Mouse (Mus musculus): ENCODE results near the gene Spata48. TPM values are rescaled to one million over a fixed set of nuclear protein-coding genes. Genes with fewer than 3 reads are reported as not detected.

Gene Spata48
- total and polyA plus RNA-seq, 3 experiments = 0.15 to 1.1 TPM; not detected in 1

DNA sequence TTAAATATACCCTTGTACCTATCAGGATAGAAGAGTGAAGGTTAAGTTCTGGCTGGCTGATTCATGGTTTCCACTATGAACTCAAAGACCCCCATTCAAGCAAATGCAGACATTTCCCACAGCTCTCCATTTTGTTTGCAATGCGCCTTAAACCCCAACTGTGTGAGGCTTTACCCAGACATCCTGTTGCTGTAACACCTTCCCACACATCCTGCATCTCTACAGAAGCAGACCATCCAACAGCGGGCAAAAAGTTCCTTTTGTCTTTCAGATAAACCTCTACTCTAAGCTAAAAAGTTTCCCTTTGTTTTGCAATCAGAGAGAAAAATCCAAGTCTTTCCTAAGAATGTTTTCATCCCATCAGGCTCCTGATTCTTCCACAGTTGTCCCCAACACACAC, 50.2 kb downstream of the Spata48 start:
- H3K4me1 ChIP-seq (ENCODE audit: control insufficient read depth in 1 of 2, insufficient read depth in 2 of 2, low read length in 2 of 2) = peaks cover 16 to 27% of the 10 kb centered on the region in 2 experiments
- TF ChIP-seq TBP (IDR thresholded peaks at IDR 0.05; ENCODE audit: low read depth, low read length) (no peak), CHD2 (IDR thresholded peaks at IDR 0.05; ENCODE audit: low read length) (no peak), ZC3H11A (IDR thresholded peaks at IDR 0.05; ENCODE audit: low read depth, low read length) (no peak), E2F4 (IDR thresholded peaks at IDR 0.05; ENCODE audit: borderline replicate concordance, low read depth, low read length) (no peak), NELFE (IDR thresholded peaks at IDR 0.05; ENCODE audit: low read depth, low read length) (no peak), SIN3A (IDR thresholded peaks at IDR 0.05; ENCODE audit: low read length) (no peak), CTCF (IDR thresholded peaks at IDR 0.05 in 2 of 3, conservative IDR thresholded peaks at IDR 0.05 in 1 of 3; ENCODE audit: control insufficient read depth in 1 of 3, insufficient read depth in 1 of 3, low read depth in 2 of 3, low read length in 3 of 3, poor library complexity in 1 of 3, severe bottlenecking in 1 of 3) (no peak), USF1 (IDR thresholded peaks at IDR 0.05; ENCODE audit: low read depth, low read length) (no peak)
- no peaks in the 10 kb centered on the region for H3K9me3 ChIP-seq (replicated peaks; ENCODE audit: insufficient read depth, low read length)
- no peak overlapping the region for H3K9ac ChIP-seq (ENCODE audit: control insufficient read depth, low read depth, low read length, poor library complexity, severe bottlenecking)
- H3K4me3 ChIP-seq (ENCODE audit: control insufficient read depth in 1 of 2, insufficient read depth in 1 of 2, low read depth in 2 of 2, low read length in 2 of 2) = no peak overlapping the region
- H3K79me2 ChIP-seq (ENCODE audit: control insufficient read depth, insufficient read depth, low read length, poor library complexity) = no peaks in the 10 kb centered on the region
- no peak for DNase-seq (ENCODE audit: low read depth, low spot score)
- H3K27ac ChIP-seq (ENCODE audit: control insufficient read depth, low read depth, low read length) = peak overlapping the region; percentile 35; the same call in 1 of the 2 replicates
- H3K27me3 ChIP-seq (ENCODE audit: control insufficient read depth in 1 of 2, insufficient read depth in 2 of 2, low read length in 2 of 2) = no peaks in the 10 kb centered on the region
- H3K36me3 ChIP-seq (ENCODE audit: control insufficient read depth in 1 of 2, insufficient read depth in 2 of 2, low read length in 2 of 2) = peaks cover 0 to 35% of the 10 kb centered on the region in 2 experiments; a peak in 2 of 4 replicates

DNA sequence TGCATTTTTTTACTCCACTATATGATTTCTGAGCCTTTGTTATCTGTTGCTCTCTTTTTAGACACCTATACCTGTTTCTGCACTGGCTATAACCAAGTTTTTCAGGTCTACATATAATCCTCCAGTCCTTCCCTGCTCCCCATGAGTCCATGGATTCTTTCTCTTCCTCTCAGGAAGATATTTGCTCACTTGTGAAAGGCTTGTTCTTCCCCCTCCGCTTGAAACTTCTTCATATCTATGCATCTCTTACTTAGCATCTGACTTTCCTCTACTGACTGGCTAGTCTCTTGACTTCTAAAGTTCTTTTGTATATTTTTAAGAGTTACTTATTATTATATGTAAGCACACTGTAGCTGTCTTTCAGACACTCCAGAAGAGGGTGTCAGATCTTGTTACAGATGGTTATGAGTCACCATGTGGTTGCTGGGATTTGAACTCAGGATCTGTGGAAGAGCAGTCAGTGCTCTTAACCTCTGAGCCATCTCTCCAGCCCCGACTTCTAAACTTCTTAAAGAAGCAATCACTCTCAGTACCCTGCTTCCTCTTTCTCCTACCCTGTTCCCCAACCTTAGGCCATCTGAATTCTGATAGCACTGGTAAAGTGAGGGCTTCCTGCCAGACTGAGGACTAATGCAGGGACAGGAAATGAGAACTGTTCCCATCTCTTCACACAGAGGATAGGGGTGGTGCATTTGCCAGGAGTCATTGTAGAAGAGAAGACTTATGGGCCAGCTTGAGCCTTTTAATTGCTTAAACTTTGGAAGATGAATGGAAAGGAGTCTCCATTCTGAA, 51.3 kb downstream of the Spata48 start:
- H3K27ac ChIP-seq (ENCODE audit: control insufficient read depth, low read depth, low read length) = peak overlapping the region; percentile 35
- peaks cover 24 to 32% of the 10 kb centered on the region in 2 experiments for H3K4me1 ChIP-seq (ENCODE audit: control insufficient read depth in 1 of 2, insufficient read depth in 2 of 2, low read length in 2 of 2)
- no peaks in the 10 kb centered on the region for H3K9me3 ChIP-seq (replicated peaks; ENCODE audit: insufficient read depth, low read length)
- no peaks in the 10 kb centered on the region for H3K79me2 ChIP-seq (ENCODE audit: control insufficient read depth, insufficient read depth, low read length, poor library complexity)
- no peak overlapping the region for H3K9ac ChIP-seq (ENCODE audit: control insufficient read depth, low read depth, low read length, poor library complexity, severe bottlenecking)
- peak; percentile 97 for DNase-seq (ENCODE audit: low read depth, low spot score)
- H3K36me3 ChIP-seq (ENCODE audit: control insufficient read depth in 1 of 2, insufficient read depth in 2 of 2, low read length in 2 of 2) = peaks cover 0 to 46% of the 10 kb centered on the region in 2 experiments; a peak in 2 of 4 replicates
- no peaks in the 10 kb centered on the region for H3K27me3 ChIP-seq (ENCODE audit: control insufficient read depth in 1 of 2, insufficient read depth in 2 of 2, low read length in 2 of 2)
- no peak overlapping the region for H3K4me3 ChIP-seq (ENCODE audit: control insufficient read depth in 1 of 2, insufficient read depth in 1 of 2, low read depth in 2 of 2, low read length in 2 of 2)
- TF ChIP-seq SMC3 (IDR thresholded peaks at IDR 0.05; ENCODE audit: low read depth, low read length) = peak; percentile 29
- TF ChIP-seq KAT2A (conservative IDR thresholded peaks at IDR 0.05; ENCODE audit: low read depth, low read length) = no peak
- no peak for TF ChIP-seq ZMIZ1 (IDR thresholded peaks at IDR 0.05; ENCODE audit: low read depth, low read length)
- TF ChIP-seq MAFK (IDR thresholded peaks at IDR 0.05; ENCODE audit: borderline replicate concordance, low read depth, low read length) = peak; percentile 67
- peak; percentile 98 for TF ChIP-seq UBTF (IDR thresholded peaks at IDR 0.05; ENCODE audit: borderline replicate concordance, insufficient read depth, low read depth, low read length)
- TF ChIP-seq TAL1 (IDR thresholded peaks at IDR 0.05; ENCODE audit: low read length) = no peak
- no peak for TF ChIP-seq USF1 (IDR thresholded peaks at IDR 0.05; ENCODE audit: low read depth, low read length)
- peak; percentile 81 to 83 for TF ChIP-seq EP300 (IDR thresholded peaks at IDR 0.05; ENCODE audit: low read depth in 1 of 2, low read length in 2 of 2)
- TF ChIP-seq RAD21 (IDR thresholded peaks at IDR 0.05; ENCODE audit: low read depth, low read length) = no peak; the same call in 1 of the 2 replicates
- TF ChIP-seq ELF1 (IDR thresholded peaks at IDR 0.05; ENCODE audit: low read depth, low read length) = peak; percentile 76
- peak; percentile 84 for TF ChIP-seq ETS1 (IDR thresholded peaks at IDR 0.05; ENCODE audit: low read depth, low read length)
- TF ChIP-seq MXI1 (IDR thresholded peaks at IDR 0.05; ENCODE audit: low read depth, low read length) = 0 out of 2 replicates have a peak, but pooled peaks have one; percentile 26
- 0 out of 2 replicates have a peak, but pooled peaks have one; percentile 46 for TF ChIP-seq JUND (IDR thresholded peaks at IDR 0.05; ENCODE audit: low read depth, low read length)
- TF ChIP-seq TCF12 (IDR thresholded peaks at IDR 0.05; ENCODE audit: low read depth, low read length) = peak; percentile 75
- peak; percentile 88 for TF ChIP-seq RCOR1 (IDR thresholded peaks at IDR 0.05; ENCODE audit: low read depth, low read length)
- TF ChIP-seq ZC3H11A (IDR thresholded peaks at IDR 0.05; ENCODE audit: low read depth, low read length) = no peak
- TF ChIP-seq SIN3A (IDR thresholded peaks at IDR 0.05; ENCODE audit: low read length) = peak; percentile 70; the same call in 1 of the 2 replicates
- TF ChIP-seq NELFE (IDR thresholded peaks at IDR 0.05; ENCODE audit: low read depth, low read length) = no peak
- peak; percentile 59 for TF ChIP-seq GATA1 (IDR thresholded peaks at IDR 0.05; ENCODE audit: low read depth, low read length)
- peak; percentile 99 for TF ChIP-seq TBP (IDR thresholded peaks at IDR 0.05; ENCODE audit: low read depth, low read length)
- TF ChIP-seq POLR2A (IDR thresholded peaks at IDR 0.05; ENCODE audit: control insufficient read depth in 1 of 2, insufficient read depth in 1 of 2, low read depth in 1 of 2, low read length in 2 of 2, poor library complexity in 1 of 2) = no peak
- no peak for TF ChIP-seq CTCF (IDR thresholded peaks at IDR 0.05 in 2 of 3, conservative IDR thresholded peaks at IDR 0.05 in 1 of 3; ENCODE audit: control insufficient read depth in 1 of 3, insufficient read depth in 1 of 3, low read depth in 2 of 3, low read length in 3 of 3, poor library complexity in 1 of 3, severe bottlenecking in 1 of 3)
- TF ChIP-seq HCFC1 (IDR thresholded peaks at IDR 0.05; ENCODE audit: low read depth, low read length) = 0 out of 2 replicates have a peak, but pooled peaks have one; percentile 50
- TF ChIP-seq MYC (IDR thresholded peaks at IDR 0.05; ENCODE audit: low read depth, low read length) = peak; percentile 68; the same call in 1 of the 2 replicates
